Mouse (Mus musculus): ENCODE data around the gene Smarcd1. TPM values are rescaled to one million over a fixed set of nuclear protein-coding genes. Genes with fewer than 3 reads are reported as not detected.
"Not testable (repeated sequence)": the region's sequence is repeated elsewhere in the genome, so short reads cannot be mapped to it uniquely, and the experiment has no call there.

Gene Smarcd1
- polyA plus RNA-seq, 1 experiment: 10.1 TPM

GRCm38 (mm10) chr15:99725341-99726155, 23.6 kb downstream of the Smarcd1 start, which contains the start of gene Cox14:
Gene Cox14, plus strand, starts transcription at chr15:99725618.
- peak within 1 kb of the TSS; percentile 89 for H3K27ac ChIP-seq (ENCODE audit: control insufficient read depth, insufficient read depth, low read depth, low read length, poor library complexity)
- H3K4me1 ChIP-seq (ENCODE audit: control insufficient read depth, insufficient read depth, low read length): no peaks in the 10 kb centered on the region; the same call in 1 of the 2 replicates
- TF ChIP-seq CTCF (IDR thresholded peaks at IDR 0.05; ENCODE audit: control insufficient read depth, insufficient read depth, low read length) (peak; percentile 97), POLR2A (IDR thresholded peaks at IDR 0.05; ENCODE audit: borderline replicate concordance, control insufficient read depth, low read depth, low read length) (peak; percentile 85)
- H3K4me3 ChIP-seq (replicated peaks; ENCODE audit: control insufficient read depth, low read depth, low read length): peak within 1 kb of the TSS; percentile 91
- under 1% methylated on average over 68 of the region's 68 CpGs for WGBS

- Histone ChIP-seq H3K4me1 (ENCODE audit: control insufficient read depth, insufficient read depth, low read length) (no peaks in the 10 kb centered on the region; the same call in 1 of the 2 replicates), H3K4me3 (replicated peaks; ENCODE audit: control insufficient read depth, low read depth, low read length) (no peak overlapping the region), H3K27ac (ENCODE audit: control insufficient read depth, insufficient read depth, low read depth, low read length, poor library complexity) (no peak overlapping the region)
- 51% methylated on average over 2 of the region's 2 CpGs for WGBS
- TF ChIP-seq CTCF (IDR thresholded peaks at IDR 0.05; ENCODE audit: control insufficient read depth, insufficient read depth, low read length) (no peak), POLR2A (IDR thresholded peaks at IDR 0.05; ENCODE audit: borderline replicate concordance, control insufficient read depth, low read depth, low read length) (no peak)
These were observed 24.6 kb downstream of the Smarcd1 start for GRCm38 (mm10) chr15:99726549-99726948.

GRCm38 (mm10) chr15:99727039-99727438, 25.1 kb downstream of the Smarcd1 start:
- 72% methylated on average over 5 of the region's 5 CpGs for WGBS
- not testable (repeated sequence) for H3K4me1 ChIP-seq (ENCODE audit: control insufficient read depth, insufficient read depth, low read length); H3K4me3 ChIP-seq (replicated peaks; ENCODE audit: control insufficient read depth, low read depth, low read length); H3K27ac ChIP-seq (ENCODE audit: control insufficient read depth, insufficient read depth, low read depth, low read length, poor library complexity)

- Histone ChIP-seq H3K27ac (ENCODE audit: control insufficient read depth, insufficient read depth, low read depth, low read length, poor library complexity) (no peak overlapping the region), H3K4me1 (ENCODE audit: control insufficient read depth, insufficient read depth, low read length) (no peaks in the 10 kb centered on the region; the same call in 1 of the 2 replicates), H3K4me3 (replicated peaks; ENCODE audit: control insufficient read depth, low read depth, low read length) (no peak overlapping the region)
- TF ChIP-seq CTCF (IDR thresholded peaks at IDR 0.05; ENCODE audit: control insufficient read depth, insufficient read depth, low read length) (no peak), POLR2A (IDR thresholded peaks at IDR 0.05; ENCODE audit: borderline replicate concordance, control insufficient read depth, low read depth, low read length) (no peak)
- WGBS: 94% methylated on average over 12 of the region's 12 CpGs
These were observed 25.6 kb downstream of the Smarcd1 start for GRCm38 (mm10) chr15:99727525-99727924.

GRCm38 (mm10) chr15:99728211-99728610, 26.3 kb downstream of the Smarcd1 start:
- no peak overlapping the region for H3K4me3 ChIP-seq (replicated peaks; ENCODE audit: control insufficient read depth, low read depth, low read length)
- TF ChIP-seq POLR2A (IDR thresholded peaks at IDR 0.05; ENCODE audit: borderline replicate concordance, control insufficient read depth, low read depth, low read length) (no peak), CTCF (IDR thresholded peaks at IDR 0.05; ENCODE audit: control insufficient read depth, insufficient read depth, low read length) (no peak)
- H3K27ac ChIP-seq (ENCODE audit: control insufficient read depth, insufficient read depth, low read depth, low read length, poor library complexity): no peak overlapping the region
- no peaks in the 10 kb centered on the region; the same call in 1 of the 2 replicates for H3K4me1 ChIP-seq (ENCODE audit: control insufficient read depth, insufficient read depth, low read length)
- 91% methylated on average over 5 of the region's 5 CpGs for WGBS

- Histone ChIP-seq H3K4me3 (replicated peaks; ENCODE audit: control insufficient read depth, low read depth, low read length) (no peak overlapping the region), H3K4me1 (ENCODE audit: control insufficient read depth, insufficient read depth, low read length) (no peaks in the 10 kb centered on the region; the same call in 1 of the 2 replicates), H3K27ac (ENCODE audit: control insufficient read depth, insufficient read depth, low read depth, low read length, poor library complexity) (no peak overlapping the region)
- WGBS: 98% methylated on average over 4 of the region's 4 CpGs
- TF ChIP-seq POLR2A (IDR thresholded peaks at IDR 0.05; ENCODE audit: borderline replicate concordance, control insufficient read depth, low read depth, low read length) (no peak), CTCF (IDR thresholded peaks at IDR 0.05; ENCODE audit: control insufficient read depth, insufficient read depth, low read length) (no peak)
These were observed 27.3 kb downstream of the Smarcd1 start for GRCm38 (mm10) chr15:99729056-99729783.

GRCm38 (mm10) chr15:99731167-99731566, 29.2 kb downstream of the Smarcd1 start:
- TF ChIP-seq POLR2A (IDR thresholded peaks at IDR 0.05; ENCODE audit: borderline replicate concordance, control insufficient read depth, low read depth, low read length) (no peak), CTCF (IDR thresholded peaks at IDR 0.05; ENCODE audit: control insufficient read depth, insufficient read depth, low read length) (no peak)
- no peak overlapping the region for H3K27ac ChIP-seq (ENCODE audit: control insufficient read depth, insufficient read depth, low read depth, low read length, poor library complexity)
- WGBS: 85% methylated on average over 2 of the region's 2 CpGs

GRCm38 (mm10) chr15:99731678-99732077, 29.7 kb downstream of the Smarcd1 start:
- Histone ChIP-seq H3K4me1 (ENCODE audit: control insufficient read depth, insufficient read depth, low read length) (no peaks in the 10 kb centered on the region), H3K4me3 (replicated peaks; ENCODE audit: control insufficient read depth, low read depth, low read length) (no peak overlapping the region), H3K27ac (ENCODE audit: control insufficient read depth, insufficient read depth, low read depth, low read length, poor library complexity) (no peak overlapping the region)
- WGBS: 86% methylated on average over 3 of the region's 3 CpGs
- TF ChIP-seq CTCF (IDR thresholded peaks at IDR 0.05; ENCODE audit: control insufficient read depth, insufficient read depth, low read length): no peak
- no peak for TF ChIP-seq POLR2A (IDR thresholded peaks at IDR 0.05; ENCODE audit: borderline replicate concordance, control insufficient read depth, low read depth, low read length)

More at GRCm38 (mm10) chr15:99731167-99731566, 29.2 kb downstream of the Smarcd1 start:
- Histone ChIP-seq H3K4me1 (ENCODE audit: control insufficient read depth, insufficient read depth, low read length) (no peaks in the 10 kb centered on the region; the same call in 1 of the 2 replicates), H3K4me3 (replicated peaks; ENCODE audit: control insufficient read depth, low read depth, low read length) (no peak overlapping the region)

Data from bone marrow, adult 2 months (tissue).